Mouse (Mus musculus) olfactory bulb, adult 2 months (tissue): ENCODE measurements around the gene Pdzd2.

Experiments
- CTCF ChIP-seq: fragments of 200-500 bp; IDR thresholded peaks from 2 replicates; pipeline ENCODE4 v1.5.1; 2012; ENCODE audit warnings: low read depth, mild to moderate bottlenecking, low read length, moderate library complexity; ENCODE audit not compliant: insufficient read depth
- POLR2A ChIP-seq: fragments of 200-500 bp; IDR thresholded peaks from 2 replicates; pipeline ENCODE4 v1.6.1; 2012; ENCODE audit warnings: mild to moderate bottlenecking, low read depth, low read length, moderate library complexity; ENCODE audit not compliant: insufficient read depth

DNA sequence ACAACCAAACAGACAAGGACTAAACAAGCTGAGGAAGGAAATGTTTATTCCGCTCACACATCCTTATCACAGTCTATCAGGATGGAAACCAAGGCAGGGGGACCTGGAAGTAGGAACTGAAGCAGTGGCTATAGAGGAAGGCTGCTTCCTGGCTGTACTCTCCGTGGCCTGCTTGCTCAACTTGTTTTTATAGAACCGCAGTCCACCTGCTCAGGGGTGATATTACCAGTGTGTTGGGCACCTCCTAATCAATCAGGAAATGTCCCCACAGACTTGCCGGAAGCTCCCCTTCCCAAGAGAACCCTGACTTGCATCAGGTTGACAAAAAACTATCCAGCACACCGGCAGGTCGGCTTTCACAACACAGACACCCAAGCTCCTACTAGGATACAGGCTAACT, 301.0 kb downstream of the Pdzd2 start:
- no peak for TF ChIP-seq CTCF
- TF ChIP-seq POLR2A: no peak
